Mouse (Mus musculus): ENCODE results near the gene Repin1.
A peak's percentile ranks its signal among the peaks of the same experiment; 100 is the strongest.
"Not testable (repeated sequence)": the region's sequence is repeated elsewhere in the genome, so short reads cannot be mapped to it uniquely, and the experiment has no call there.

Gene Repin1

GRCm38 (mm10) chr6:48581257-48581656 is 12.4 kb upstream of the Repin1 start:
- no peak for DNase-seq

GRCm38 (mm10) chr6:48582037-48582436 is 11.6 kb upstream of the Repin1 start:
- peak; percentile 59 for DNase-seq

- no peak for DNase-seq
Measured at GRCm38 (mm10) chr6:48589194-48589750, 4.4 kb upstream of the Repin1 start, which contains the start of gene Gm45021. Gene Gm45021 (plus strand): TSS chr6:48589610.

- peak; percentile 32 for DNase-seq
Measured at GRCm38 (mm10) chr6:48591221-48591845, 2.4 kb upstream of the Repin1 start.

GRCm38 (mm10) chr6:48591871-48592270 is 1.8 kb upstream of the Repin1 start:
- no peak for DNase-seq

- peak; percentile 71 for DNase-seq
Measured at GRCm38 (mm10) chr6:48594043-48594738, 508 bp downstream of the Repin1 start.

GRCm38 (mm10) chr6:48595278-48595677 is 1.6 kb downstream of the Repin1 start:
- DNase-seq, result peak; percentile 45

- DNase-seq, result no peak
Measured at GRCm38 (mm10) chr6:48596545-48597232, 3.0 kb downstream of the Repin1 start.

- DNase-seq, result no peak
Measured at GRCm38 (mm10) chr6:48597233-48597625, 3.5 kb downstream of the Repin1 start.

- DNase-seq, result no peak
Measured at GRCm38 (mm10) chr6:48600594-48600993, 6.9 kb downstream of the Repin1 start.

GRCm38 (mm10) chr6:48601271-48602079 is 7.8 kb downstream of the Repin1 start, which contains the start of gene Zfp775:
Gene Zfp775 (plus strand): TSS chr6:48602063.
- peak; percentile 98 for DNase-seq

GRCm38 (mm10) chr6:48602080-48602741 is 8.5 kb downstream of the Repin1 start:
- DNase-seq, result no peak

GRCm38 (mm10) chr6:48608124-48608523 is 14.4 kb downstream of the Repin1 start:
- DNase-seq, result no peak

- DNase-seq, result no peak
Measured at GRCm38 (mm10) chr6:48609512-48609911, 15.8 kb downstream of the Repin1 start.

- DNase-seq, result no peak
Measured at GRCm38 (mm10) chr6:48610657-48611056, 17.0 kb downstream of the Repin1 start.

- DNase-seq, result no peak
Measured at GRCm38 (mm10) chr6:48613464-48613863, 19.8 kb downstream of the Repin1 start.

GRCm38 (mm10) chr6:48614756-48615155 is 21.1 kb downstream of the Repin1 start:
- DNase-seq, result no peak

GRCm38 (mm10) chr6:48620031-48620430 is 26.3 kb downstream of the Repin1 start:
- no peak for DNase-seq

GRCm38 (mm10) chr6:48622186-48622843 is 28.6 kb downstream of the Repin1 start:
- DNase-seq, result not testable (repeated sequence)

GRCm38 (mm10) chr6:48623460-48623859 is 29.8 kb downstream of the Repin1 start:
- DNase-seq, result no peak

GRCm38 (mm10) chr6:48626464-48626863 is 32.8 kb downstream of the Repin1 start, which contains the start of gene AI854703:
Gene AI854703 (plus strand): TSS chr6:48626764.
- DNase-seq, result no peak

All from kidney, postnatal 14 days (tissue).